Mouse (Mus musculus) hindbrain, embryonic 12.5 days (tissue): ENCODE results near the gene Usp7. TPM values are rescaled to one million over a fixed set of nuclear protein-coding genes. Genes with fewer than 3 reads are reported as not detected.
A peak's percentile ranks its signal among the peaks of the same experiment; 100 is the strongest.
"Not testable (repeated sequence)": the region's sequence is repeated elsewhere in the genome, so short reads cannot be mapped to it uniquely, and the experiment has no call there.

Source experiments
- ATAC-seq: fragments of 200-750 bp; cut with Nextera tagmentation; 2 replicates; pipeline ENCODE4 v1.8.0; 2017; ENCODE audit warnings: moderate TSS enrichment; ENCODE audit not compliant: low FRiP score
- H3K27ac ChIP-seq: fragments of 300-500 bp; sonication (generic); 2 replicates; pipeline ENCODE4 v1.5.1; 2016; ENCODE audit warnings: mild to moderate bottlenecking
- H3K27me3 ChIP-seq: fragments of 300-500 bp; sonication (generic); 2 replicates; pipeline ENCODE4 v1.6.1; 2016; ENCODE audit warnings: mild to moderate bottlenecking
- H3K36me3 ChIP-seq: fragments of 300-500 bp; sonication (generic); 2 replicates; pipeline ENCODE4 v1.6.1; 2016; ENCODE audit warnings: mild to moderate bottlenecking
- H3K4me1 ChIP-seq: fragments of 300-500 bp; sonication (generic); 2 replicates; pipeline ENCODE4 v1.6.1; 2016
- H3K4me2 ChIP-seq: fragments of 300-500 bp; sonication (generic); replicated peaks from 2 replicates; pipeline ENCODE4 v1.6.1; 2016; ENCODE audit warnings: mild to moderate bottlenecking
- H3K4me3 ChIP-seq: fragments of 300-500 bp; sonication (generic); 2 replicates; pipeline ENCODE4 v1.5.1; 2016; ENCODE audit warnings: mild to moderate bottlenecking
- H3K9ac ChIP-seq: fragments of 300-500 bp; sonication (generic); 2 replicates; pipeline ENCODE4 v1.6.1; 2016; ENCODE audit warnings: mild to moderate bottlenecking, moderate library complexity
- H3K9me3 ChIP-seq: fragments of 300-500 bp; sonication (generic); replicated peaks from 2 replicates; pipeline ENCODE4 v1.6.1; 2016; ENCODE audit warnings: mild to moderate bottlenecking
- WGBS: fragments of 180-500 bp; shearing (Covaris S2); methylation state at CpG from one replicate; pipeline ENCODE4 v1.1.7; 2016; 5-methylcytosine and 5-hydroxymethylcytosine counted together
- polyA plus RNA-seq: library from polyadenylated mRNA; unstranded; fragments of >200 nt; fragmentation: Nextera tagmentation; extraction: Ambion mirVana; gene quantifications from 2 replicates; pipeline ENCODE4 v1.2.1, GENCODE M21; 2016

Gene Usp7
- polyA plus RNA-seq, 1 experiment from 2014 or later: 34.9 TPM

DNA sequence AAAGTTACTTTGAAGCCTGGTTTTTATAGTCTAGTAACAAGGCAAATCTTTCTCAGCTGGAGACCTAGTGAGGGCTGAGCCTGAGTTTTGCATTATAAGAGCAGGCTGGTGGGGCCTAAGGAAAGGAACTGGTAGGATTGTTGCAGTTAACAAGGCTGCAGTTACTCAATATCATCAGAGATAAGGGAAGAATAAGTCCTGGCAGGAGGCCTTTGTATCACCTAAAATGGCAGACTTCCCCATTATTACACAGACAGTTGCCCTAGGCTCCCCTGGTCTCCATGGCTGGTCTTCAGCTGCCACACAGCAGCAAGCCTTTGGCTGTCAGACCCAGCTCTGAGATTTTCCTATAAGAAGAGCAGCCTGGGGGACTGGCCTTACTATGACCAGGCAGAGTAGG lies 13.4 kb downstream of the Usp7 start:
- Histone ChIP-seq H3K9ac (no peak overlapping the region), H3K27me3 (no peaks in the 10 kb centered on the region), H3K9me3 (no peaks in the 10 kb centered on the region), H3K4me3 (no peak overlapping the region), H3K36me3 (no peaks in the 10 kb centered on the region), H3K4me1 (no peaks in the 10 kb centered on the region), H3K4me2 (no peak overlapping the region), H3K27ac (no peak overlapping the region)
- ATAC-seq: no peak

DNA sequence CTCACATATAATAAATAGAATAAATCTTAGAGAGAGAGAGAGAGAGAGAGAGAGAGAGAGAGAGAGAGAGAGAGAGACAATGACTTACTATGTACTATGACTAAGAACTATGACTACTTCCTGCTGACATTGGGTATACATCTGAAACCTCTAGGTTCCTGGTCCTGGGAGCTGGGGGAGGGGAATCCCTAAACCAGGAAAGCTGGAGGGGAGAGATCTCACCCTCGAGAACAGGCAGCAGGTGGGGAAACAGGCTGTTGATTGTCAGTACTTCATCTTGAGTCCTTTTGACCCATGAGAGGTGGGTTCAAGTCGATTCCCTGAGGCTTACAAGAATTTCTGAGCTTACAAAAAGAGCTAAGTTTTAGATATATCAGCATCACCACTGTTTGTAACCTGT lies 14.9 kb downstream of the Usp7 start:
- no peaks in the 10 kb centered on the region for H3K27me3 ChIP-seq
- no peaks in the 10 kb centered on the region for H3K4me1 ChIP-seq
- ATAC-seq: no peak
- WGBS: 57% methylated on average over 2 of the region's 2 CpGs
- no peak overlapping the region for H3K4me3 ChIP-seq
- H3K4me2 ChIP-seq: no peak overlapping the region
- no peak overlapping the region for H3K9ac ChIP-seq
- H3K36me3 ChIP-seq: no peaks in the 10 kb centered on the region
- no peak overlapping the region for H3K27ac ChIP-seq
- no peaks in the 10 kb centered on the region for H3K9me3 ChIP-seq

DNA sequence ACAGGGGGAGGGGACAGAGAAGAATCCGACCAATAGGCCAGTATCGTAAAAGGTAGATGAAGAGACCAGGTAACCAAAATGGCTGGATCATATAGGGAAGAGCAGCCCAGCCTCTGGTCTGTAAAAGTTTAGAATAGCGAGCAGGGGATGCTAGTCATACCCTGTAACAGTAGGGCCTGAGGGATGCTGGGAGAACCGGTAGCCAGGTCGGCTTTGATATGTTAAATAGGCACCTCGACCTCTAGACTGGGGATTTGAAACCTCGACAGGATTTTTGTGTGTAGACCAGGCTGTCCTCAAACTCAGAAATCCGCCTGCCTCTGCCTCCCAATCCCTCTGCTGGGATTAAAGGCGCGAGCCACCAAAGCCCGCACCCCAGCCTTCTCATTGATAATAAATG lies 15.5 kb downstream of the Usp7 start:
- Histone ChIP-seq H3K27me3 (no peaks in the 10 kb centered on the region), H3K4me1 (no peaks in the 10 kb centered on the region), H3K27ac (no peak overlapping the region), H3K9me3 (no peaks in the 10 kb centered on the region), H3K4me2 (no peak overlapping the region), H3K36me3 (no peaks in the 10 kb centered on the region), H3K9ac (no peak overlapping the region), H3K4me3 (no peak overlapping the region)
- 88% methylated on average over 11 of the region's 11 CpGs for WGBS
- no peak for ATAC-seq

DNA sequence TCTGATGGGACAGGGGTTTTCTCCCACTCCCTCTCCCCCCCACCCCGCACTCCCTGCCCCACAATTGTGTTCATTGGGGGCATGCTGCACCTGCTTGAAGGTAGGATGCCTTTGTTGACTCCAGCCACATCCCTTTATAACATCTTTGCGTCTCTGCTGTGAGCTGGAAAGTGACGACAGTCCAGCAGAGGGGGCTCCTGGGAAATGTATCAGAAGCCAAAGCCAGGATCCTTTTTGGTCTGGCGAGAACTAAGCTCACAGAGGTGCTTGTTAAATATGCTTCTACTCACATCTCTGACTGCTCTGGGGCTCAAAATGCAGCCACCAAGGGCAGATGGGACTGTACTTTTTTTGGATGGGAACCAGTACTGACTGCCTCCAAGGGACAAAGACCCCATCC lies 21.0 kb downstream of the Usp7 start:
- H3K4me3 ChIP-seq: no peak overlapping the region
- no peak overlapping the region for H3K27ac ChIP-seq
- no peak for ATAC-seq
- 51% methylated on average over 4 of the region's 4 CpGs for WGBS
- H3K9me3 ChIP-seq: no peaks in the 10 kb centered on the region
- H3K9ac ChIP-seq: no peak overlapping the region
- H3K27me3 ChIP-seq: 0 out of 2 replicates have a peak, but pooled peaks cover 4% of the 10 kb centered on the region
- H3K36me3 ChIP-seq: no peaks in the 10 kb centered on the region
- no peak overlapping the region for H3K4me2 ChIP-seq
- no peaks in the 10 kb centered on the region for H3K4me1 ChIP-seq

DNA sequence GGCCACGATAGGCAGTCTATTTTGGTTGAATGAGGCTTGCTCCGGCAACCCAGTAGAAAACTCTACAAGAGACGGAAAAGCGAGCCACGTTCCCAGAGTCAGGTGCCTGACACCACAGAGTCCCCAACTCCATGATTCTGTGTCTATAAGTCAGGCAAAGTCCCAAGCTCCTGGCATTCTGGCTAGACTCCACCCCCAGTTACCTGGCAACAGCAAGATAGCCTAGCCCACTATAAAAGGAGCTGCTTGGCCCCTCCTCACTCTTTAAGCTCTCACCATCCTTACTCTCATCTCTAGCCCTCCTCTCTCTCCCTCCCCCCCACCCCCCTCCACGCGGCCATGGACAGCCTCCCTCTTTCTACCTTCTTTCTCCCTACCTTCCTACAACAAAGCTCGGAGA lies 21.8 kb downstream of the Usp7 start:
- not testable (repeated sequence) for H3K9ac ChIP-seq, H3K27ac ChIP-seq, H3K4me3 ChIP-seq, H3K9me3 ChIP-seq, ATAC-seq, H3K27me3 ChIP-seq, H3K4me1 ChIP-seq, H3K36me3 ChIP-seq, H3K4me2 ChIP-seq
- WGBS: 51% methylated on average over 8 of the region's 8 CpGs

DNA sequence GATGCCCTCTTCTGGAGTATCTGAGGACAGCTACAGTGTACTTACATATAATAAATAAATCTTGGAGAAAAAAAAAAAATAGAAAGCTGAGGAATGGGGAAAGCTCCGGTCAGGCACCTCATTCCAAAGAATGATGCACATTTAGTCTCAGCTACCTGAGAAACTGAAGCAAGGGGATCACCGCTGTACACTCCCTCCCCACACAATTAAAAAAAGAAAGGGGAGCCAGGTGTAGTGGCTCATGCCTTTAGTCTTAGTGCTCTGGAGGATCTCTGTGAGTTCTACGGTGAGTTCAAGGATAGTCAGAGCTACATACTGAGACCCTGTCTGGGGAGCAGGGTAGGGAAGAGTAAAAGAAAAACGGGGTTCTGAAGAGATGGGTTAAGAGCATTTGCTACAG lies 22.6 kb downstream of the Usp7 start:
- 65% methylated on average over 4 of the region's 4 CpGs for WGBS
- Histone ChIP-seq H3K27ac (no peak overlapping the region), H3K4me3 (no peak overlapping the region), H3K9ac (no peak overlapping the region), H3K4me2 (no peak overlapping the region), H3K4me1 (no peaks in the 10 kb centered on the region), H3K9me3 (no peaks in the 10 kb centered on the region), H3K36me3 (no peaks in the 10 kb centered on the region), H3K27me3 (0 out of 2 replicates have a peak, but pooled peaks cover 4% of the 10 kb centered on the region)
- no peak for ATAC-seq

DNA sequence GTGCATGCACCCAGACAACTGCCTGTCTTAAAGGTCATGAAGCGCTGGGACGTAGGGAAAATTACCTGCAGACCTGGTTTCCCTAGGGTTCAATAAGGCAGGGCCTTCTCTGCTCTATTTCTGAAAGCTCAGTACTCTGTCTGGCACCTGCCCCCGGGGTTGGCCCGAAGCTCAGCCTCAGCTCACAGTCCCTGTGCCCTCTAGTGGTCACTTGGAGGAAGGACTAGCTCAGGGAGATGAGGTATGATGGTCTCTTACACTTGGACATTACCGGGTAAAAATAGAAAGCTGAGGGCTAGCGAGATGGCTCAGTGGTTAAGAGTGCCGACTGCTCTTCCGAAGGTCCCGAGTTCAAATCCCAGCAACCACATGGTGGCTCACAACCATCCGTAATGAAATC lies 23.0 kb downstream of the Usp7 start:
- no peaks in the 10 kb centered on the region for H3K36me3 ChIP-seq
- no peaks in the 10 kb centered on the region for H3K4me1 ChIP-seq
- H3K4me2 ChIP-seq: no peak overlapping the region
- H3K9me3 ChIP-seq: no peaks in the 10 kb centered on the region
- no peak overlapping the region for H3K4me3 ChIP-seq
- H3K27ac ChIP-seq: no peak overlapping the region
- H3K27me3 ChIP-seq: 0 out of 2 replicates have a peak, but pooled peaks cover 4% of the 10 kb centered on the region
- no peak overlapping the region for H3K9ac ChIP-seq
- 12% methylated on average over 10 of the region's 10 CpGs for WGBS
- ATAC-seq: peak; percentile 61; the same call in 1 of the 2 replicates

DNA sequence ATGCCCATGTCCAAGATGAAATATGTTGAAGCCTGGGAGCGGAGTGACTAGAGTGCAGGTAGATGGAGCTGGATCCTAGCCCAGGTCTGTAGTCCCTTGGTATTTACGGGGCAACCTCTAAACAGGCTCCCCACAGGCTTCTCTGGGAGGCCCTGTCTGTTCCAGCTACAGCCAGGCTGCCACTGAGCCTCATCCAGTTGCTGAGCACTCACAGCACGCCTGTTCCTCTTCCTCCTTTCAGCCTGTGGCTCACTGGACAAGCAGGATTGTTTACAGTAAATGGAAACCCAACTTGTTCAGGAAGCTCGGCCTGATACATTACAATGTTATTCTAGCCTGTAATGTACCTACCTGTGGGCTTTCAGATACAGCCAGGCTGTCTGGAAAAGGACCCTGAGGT lies 23.5 kb downstream of the Usp7 start:
- H3K27me3 ChIP-seq: 0 out of 2 replicates have a peak, but pooled peaks cover 4% of the 10 kb centered on the region
- H3K27ac ChIP-seq: no peak overlapping the region
- no peak overlapping the region for H3K4me3 ChIP-seq
- no peak overlapping the region for H3K4me2 ChIP-seq
- H3K9ac ChIP-seq: no peak overlapping the region
- H3K9me3 ChIP-seq: no peaks in the 10 kb centered on the region
- ATAC-seq: no peak
- H3K4me1 ChIP-seq: no peaks in the 10 kb centered on the region
- H3K36me3 ChIP-seq: no peaks in the 10 kb centered on the region
- WGBS: 77% methylated on average over 4 of the region's 4 CpGs

DNA sequence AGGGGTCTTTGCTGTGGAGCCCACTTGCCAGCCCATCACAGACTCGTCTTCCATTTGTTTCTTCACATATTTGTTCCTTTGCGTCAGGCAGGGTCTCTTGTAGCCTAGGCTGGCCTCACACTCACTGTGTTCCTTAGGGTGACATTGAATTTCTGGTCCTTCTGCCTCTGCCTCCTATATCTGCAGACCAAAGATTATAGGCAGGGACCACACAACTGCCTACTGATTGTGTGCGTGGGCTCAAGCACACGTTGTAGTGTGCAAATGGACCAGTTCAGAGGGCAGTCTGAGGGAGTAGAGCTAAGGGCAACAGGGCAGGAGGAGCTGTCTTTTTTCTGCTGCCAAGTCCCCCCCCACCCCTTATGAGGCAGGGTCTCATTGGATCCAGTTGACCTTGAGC lies 24.0 kb downstream of the Usp7 start:
- Histone ChIP-seq H3K9ac (no peak overlapping the region), H3K27ac (no peak overlapping the region), H3K36me3 (no peaks in the 10 kb centered on the region), H3K4me3 (no peak overlapping the region), H3K4me1 (no peaks in the 10 kb centered on the region), H3K9me3 (no peaks in the 10 kb centered on the region), H3K4me2 (no peak overlapping the region), H3K27me3 (0 out of 2 replicates have a peak, but pooled peaks cover 4% of the 10 kb centered on the region)
- 87% methylated on average over 4 of the region's 4 CpGs for WGBS
- ATAC-seq: no peak

DNA sequence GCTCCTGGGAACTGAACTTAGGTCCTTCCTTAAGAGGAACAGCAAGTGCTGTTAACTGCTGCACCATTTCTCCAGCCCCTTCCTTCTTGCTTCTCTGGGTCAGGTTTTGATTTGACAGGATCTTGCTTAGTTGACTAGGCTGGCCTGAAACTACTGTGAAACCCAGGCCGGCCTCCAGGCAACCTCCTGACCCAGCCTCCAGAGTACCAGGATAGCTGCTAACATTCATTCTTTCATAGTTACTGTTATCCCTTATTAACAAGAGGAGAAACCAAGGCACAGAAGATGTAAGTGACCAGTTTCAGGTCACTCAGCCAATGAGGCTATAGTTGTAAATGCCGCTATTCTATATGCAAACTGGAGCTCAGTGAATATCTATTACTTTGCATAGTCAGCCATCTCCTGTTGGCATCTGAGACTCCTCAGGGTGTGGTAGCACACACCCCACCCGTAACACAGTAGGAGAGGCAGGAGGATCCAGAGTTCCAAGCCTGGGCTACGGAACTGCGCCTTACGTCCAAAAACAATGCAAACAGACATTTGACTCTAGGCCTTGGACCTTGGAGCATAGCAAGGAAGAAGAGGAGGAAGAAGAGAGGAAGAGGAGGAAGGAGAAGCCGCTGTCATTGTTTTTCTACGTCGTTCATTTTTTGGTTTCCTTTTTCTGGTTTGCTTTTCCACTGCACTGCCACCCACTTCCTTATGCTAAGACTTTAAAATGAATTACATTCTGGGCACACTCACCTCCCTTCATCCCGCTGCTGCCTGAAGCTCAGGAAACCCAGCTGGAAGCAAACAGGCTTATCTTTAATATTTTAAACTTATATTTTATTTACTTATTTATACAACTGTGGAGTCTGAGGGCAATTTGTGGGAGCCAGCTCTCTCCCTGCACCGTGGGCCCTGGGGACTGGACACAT lies 24.7 kb downstream of the Usp7 start:
- Histone ChIP-seq H3K4me3 (no peak overlapping the region), H3K27ac (no peak overlapping the region), H3K9me3 (no peaks in the 10 kb centered on the region), H3K9ac (no peak overlapping the region), H3K27me3 (0 out of 2 replicates have a peak, but pooled peaks cover 4% of the 10 kb centered on the region), H3K36me3 (no peaks in the 10 kb centered on the region), H3K4me1 (no peaks in the 10 kb centered on the region), H3K4me2 (no peak overlapping the region)
- ATAC-seq: no peak
- 91% methylated on average over 11 of the region's 11 CpGs for WGBS

DNA sequence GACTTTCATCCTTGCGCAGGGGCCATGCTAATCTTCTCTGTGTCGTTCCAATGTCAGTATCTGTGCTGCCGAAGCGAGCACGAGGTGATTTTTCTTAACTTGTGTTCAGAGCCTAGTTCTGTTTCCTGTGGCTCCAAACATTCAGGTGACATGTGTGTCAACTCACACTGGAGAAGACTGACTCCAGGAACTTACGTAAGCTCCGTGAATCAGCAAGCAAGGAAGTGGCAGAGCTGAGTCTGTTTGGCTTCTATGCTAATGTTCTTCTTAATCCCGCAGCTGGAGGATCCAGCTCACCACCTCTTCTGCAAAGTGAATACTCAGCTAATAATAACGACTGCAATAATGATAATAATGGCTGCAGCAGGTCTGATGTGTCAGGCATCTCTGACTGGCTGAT lies 25.9 kb downstream of the Usp7 start:
- H3K27ac ChIP-seq: no peak overlapping the region
- no peaks in the 10 kb centered on the region for H3K9me3 ChIP-seq
- no peaks in the 10 kb centered on the region for H3K4me1 ChIP-seq
- no peak overlapping the region for H3K4me3 ChIP-seq
- no peak overlapping the region for H3K9ac ChIP-seq
- no peak for ATAC-seq
- 0 out of 2 replicates have a peak, but pooled peaks cover 4% of the 10 kb centered on the region for H3K27me3 ChIP-seq
- 64% methylated on average over 9 of the region's 9 CpGs for WGBS
- H3K4me2 ChIP-seq: no peak overlapping the region
- H3K36me3 ChIP-seq: no peaks in the 10 kb centered on the region

DNA sequence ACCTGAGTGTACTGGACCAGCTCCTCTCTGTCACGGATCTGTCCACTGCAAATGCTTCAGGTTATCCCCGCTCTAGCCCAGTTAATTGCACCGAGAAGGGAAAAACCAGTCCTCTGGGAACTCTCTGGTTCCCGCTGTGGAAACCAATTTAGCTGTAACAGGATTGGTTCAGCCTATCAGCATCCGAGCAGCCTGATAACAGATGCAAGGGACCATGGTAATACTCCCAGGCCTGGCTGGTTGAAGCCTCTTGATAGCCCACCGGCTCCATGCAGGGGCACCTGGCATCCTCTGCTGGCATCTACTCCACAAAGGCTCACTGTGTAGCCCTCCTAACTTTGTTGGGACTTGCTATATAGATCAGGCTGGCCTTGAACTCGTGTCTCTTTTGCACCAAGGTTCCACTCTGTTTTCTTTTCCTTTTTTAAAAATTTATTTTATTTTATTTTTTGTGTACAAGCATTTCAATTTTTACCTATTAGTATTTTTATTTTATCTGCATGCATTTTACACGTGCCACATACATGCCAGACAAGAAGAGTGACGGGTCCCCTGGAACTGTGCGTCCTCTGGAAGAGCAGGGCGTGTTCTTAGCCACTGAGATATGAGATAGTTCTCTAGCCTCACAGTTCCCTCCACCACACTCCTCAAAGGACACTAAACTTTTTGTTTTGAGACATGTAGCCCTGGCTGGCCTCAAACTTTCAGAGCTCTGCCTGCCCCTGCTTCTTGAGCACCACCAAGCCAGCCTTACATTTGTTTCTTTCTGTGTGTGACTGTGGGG lies 27.8 kb downstream of the Usp7 start:
- Histone ChIP-seq H3K27me3 (no peaks in the 10 kb centered on the region), H3K9ac (no peak overlapping the region), H3K4me2 (no peak overlapping the region), H3K4me1 (no peaks in the 10 kb centered on the region), H3K36me3 (no peaks in the 10 kb centered on the region), H3K4me3 (no peak overlapping the region), H3K9me3 (no peaks in the 10 kb centered on the region), H3K27ac (no peak overlapping the region)
- ATAC-seq: no peak
- 69% methylated on average over 11 of the region's 11 CpGs for WGBS
